Mouse (Mus musculus) kidney, postnatal 4 days (tissue): Measurements from ENCODE around the gene Tcf7l1.

Experiments
- DNase-seq, 2 experiments: peaks; one replicate each; pipeline ENCODE4 v3.0.0; 2021; ENCODE audit warnings: mixed read lengths in 2 of 2

Tcf7l1 gene

DNA sequence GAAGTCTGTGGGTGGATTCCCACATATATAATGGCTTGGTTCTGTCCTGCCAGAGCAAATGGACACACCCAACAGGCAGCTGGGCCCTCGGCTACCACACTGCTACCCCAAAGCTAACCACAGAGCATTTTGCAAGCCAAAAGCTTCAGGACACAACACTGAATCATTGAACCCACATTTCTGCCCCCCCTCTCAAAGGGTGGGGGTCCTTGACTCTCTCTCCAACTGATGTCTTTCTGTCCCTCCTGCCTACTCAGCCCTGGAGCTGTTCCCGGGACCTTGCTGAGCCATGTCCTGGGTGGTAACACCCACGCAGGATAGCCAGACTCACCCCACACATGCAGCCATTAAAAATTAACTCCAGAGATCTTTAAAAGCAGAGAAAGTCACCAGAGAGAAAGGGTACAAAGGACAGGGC is 45.4 kb downstream of the Tcf7l1 start:
- peak; percentile 39 to 55 for DNase-seq

GRCm38 (mm10) chr6:72742331-72742730 is 46.7 kb downstream of the Tcf7l1 start:
- DNase-seq = no peak

- DNase-seq = peak; percentile 64 to 76
These were observed 48.2 kb downstream of the Tcf7l1 start for GRCm38 (mm10) chr6:72740596-72741421.

- DNase-seq = no peak
These were observed 52.2 kb downstream of the Tcf7l1 start for GRCm38 (mm10) chr6:72736872-72737271.

GRCm38 (mm10) chr6:72735206-72735605 is 53.8 kb downstream of the Tcf7l1 start:
- DNase-seq = peak; percentile 31 to 51

GRCm38 (mm10) chr6:72733375-72733774 is 55.7 kb downstream of the Tcf7l1 start:
- no peak for DNase-seq

GRCm38 (mm10) chr6:72732109-72732508 is 56.9 kb downstream of the Tcf7l1 start:
- DNase-seq = no peak

DNA sequence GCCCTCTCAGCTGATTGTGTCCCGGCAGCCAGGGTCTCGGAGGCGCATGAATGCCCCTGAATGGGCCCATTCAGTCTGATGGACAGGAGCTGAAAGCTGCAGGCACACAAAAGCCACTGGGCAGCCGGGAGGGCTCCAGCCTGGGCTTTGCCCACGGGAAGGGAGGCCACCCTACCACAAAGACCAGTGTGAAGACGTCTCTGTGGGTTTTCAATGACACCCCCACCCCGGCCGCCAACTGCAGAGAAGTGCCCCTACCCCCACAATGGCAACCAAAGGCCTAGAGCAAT is 58.5 kb downstream of the Tcf7l1 start:
- no peak for DNase-seq

GRCm38 (mm10) chr6:72729831-72730559 is 59.1 kb downstream of the Tcf7l1 start:
- no peak for DNase-seq

- DNase-seq = no peak
These were observed 61.2 kb downstream of the Tcf7l1 start for GRCm38 (mm10) chr6:72727826-72728225.

GRCm38 (mm10) chr6:72724494-72725180 is 64.4 kb downstream of the Tcf7l1 start:
- DNase-seq = peak; percentile 53 to 59

DNA sequence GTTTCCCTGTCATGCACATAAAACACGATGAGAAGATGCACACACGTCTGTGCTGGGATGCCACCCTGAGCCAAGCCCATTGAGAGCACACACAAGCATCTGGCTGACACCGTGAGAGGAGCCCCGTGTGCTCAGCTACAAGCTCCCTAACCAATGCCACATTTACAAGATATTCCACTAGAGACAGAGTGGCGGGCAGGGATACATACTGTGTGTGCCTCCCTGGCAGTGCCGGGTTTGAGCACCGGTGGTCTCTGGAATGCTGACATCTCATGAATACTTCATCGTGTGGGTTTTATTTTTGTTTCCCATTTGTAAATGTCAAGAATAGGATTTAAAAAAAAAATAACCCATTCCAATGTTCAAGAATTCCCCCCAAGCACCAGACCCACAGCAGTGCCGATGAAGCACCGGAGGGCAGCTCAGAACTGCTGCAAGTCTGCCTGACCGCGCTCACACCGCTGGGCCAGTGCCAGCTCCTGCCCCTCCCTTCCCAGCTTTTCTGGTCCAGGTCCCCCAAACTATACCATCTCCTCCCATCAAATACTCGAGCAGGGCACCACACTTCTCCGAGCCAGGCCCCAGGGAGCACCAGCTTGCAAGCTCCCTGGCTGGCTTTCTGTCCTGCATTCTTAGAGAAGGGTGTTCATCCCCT is 65.2 kb downstream of the Tcf7l1 start:
- DNase-seq = peak; percentile 40 to 52

DNA sequence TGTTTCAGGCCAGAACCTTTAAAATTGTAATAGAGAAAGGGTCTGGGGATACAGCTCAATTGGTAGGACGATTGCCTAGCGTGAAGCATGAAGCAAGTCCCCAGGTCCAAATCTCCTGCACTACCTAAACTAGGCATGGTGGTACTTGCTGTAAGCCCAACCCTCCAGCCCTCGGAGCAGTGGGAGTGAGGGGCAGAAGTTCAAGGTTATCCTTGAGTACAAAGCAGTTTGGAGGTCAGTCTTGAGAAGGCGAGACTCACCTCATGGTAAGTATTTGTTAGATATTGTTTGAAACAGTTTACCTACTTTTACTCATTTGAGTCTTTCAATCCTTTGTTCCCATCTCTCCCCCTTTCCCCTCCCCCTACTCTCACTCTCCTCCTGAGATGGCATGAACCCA is 65.9 kb downstream of the Tcf7l1 start:
- no peak for DNase-seq

GRCm38 (mm10) chr6:72720852-72721251 is 68.2 kb downstream of the Tcf7l1 start:
- DNase-seq = no peak

DNA sequence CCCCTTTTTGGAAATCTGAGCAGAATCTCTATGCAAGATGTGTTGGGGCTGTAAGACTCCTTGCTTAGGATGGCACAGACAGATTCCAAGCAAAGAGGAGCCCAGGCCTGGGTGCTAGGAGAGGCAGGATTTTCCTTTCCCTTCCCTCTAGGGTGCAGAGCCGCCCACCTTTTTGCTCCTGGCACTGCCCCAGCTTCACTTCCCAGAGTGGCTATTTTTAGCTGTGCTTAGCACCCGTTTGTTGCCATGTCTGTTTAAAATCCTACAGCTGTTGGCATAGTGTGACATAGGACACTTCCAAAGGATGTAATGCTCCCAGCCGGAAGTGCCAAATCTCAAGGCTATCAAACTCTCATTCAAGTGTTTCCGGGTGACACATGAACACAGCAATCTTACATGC is 74.3 kb downstream of the Tcf7l1 start:
- DNase-seq = peak; percentile 64 to 73

- DNase-seq = peak; percentile 31 to 44
These were observed 74.8 kb downstream of the Tcf7l1 start for GRCm38 (mm10) chr6:72714250-72714649.

GRCm38 (mm10) chr6:72711508-72712081 is 77.5 kb downstream of the Tcf7l1 start:
- peak in 1 of 2 experiments; percentile 32 for DNase-seq

DNA sequence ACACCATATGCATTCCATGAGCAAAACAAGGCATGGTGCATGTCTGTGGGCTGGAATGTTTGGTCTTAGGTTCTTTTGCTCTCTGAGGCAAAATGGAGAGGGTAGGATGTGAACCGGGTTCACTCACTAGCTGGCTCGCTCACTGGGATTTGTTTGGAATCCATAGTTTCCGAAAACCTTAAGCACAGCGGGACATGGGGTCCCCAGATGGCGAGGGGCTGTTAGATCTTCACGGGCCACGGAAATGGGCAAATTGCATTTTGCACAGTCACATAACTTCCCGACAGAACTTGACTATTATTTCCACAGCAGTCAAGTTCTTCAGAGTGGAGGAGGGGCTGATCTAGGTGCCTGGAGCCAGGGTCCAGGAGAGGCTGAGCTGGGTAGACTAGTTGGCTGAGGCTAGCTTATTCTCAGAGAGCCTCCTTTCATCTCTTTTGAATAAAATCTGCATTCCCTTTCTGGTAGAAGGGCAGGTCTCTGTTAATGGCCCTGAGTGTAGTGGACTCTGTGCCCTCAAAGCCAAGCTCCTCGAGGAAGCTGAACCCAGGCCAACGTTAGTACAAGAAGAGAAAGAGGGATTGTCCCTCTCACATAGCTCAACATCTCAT is 78.1 kb downstream of the Tcf7l1 start:
- peak in 1 of 2 experiments; percentile 18 for DNase-seq

- no peak for DNase-seq
These were observed 89.5 kb downstream of the Tcf7l1 start for GRCm38 (mm10) chr6:72699467-72700126.

GRCm38 (mm10) chr6:72698559-72698958 is 90.5 kb downstream of the Tcf7l1 start:
- DNase-seq = no peak

DNA sequence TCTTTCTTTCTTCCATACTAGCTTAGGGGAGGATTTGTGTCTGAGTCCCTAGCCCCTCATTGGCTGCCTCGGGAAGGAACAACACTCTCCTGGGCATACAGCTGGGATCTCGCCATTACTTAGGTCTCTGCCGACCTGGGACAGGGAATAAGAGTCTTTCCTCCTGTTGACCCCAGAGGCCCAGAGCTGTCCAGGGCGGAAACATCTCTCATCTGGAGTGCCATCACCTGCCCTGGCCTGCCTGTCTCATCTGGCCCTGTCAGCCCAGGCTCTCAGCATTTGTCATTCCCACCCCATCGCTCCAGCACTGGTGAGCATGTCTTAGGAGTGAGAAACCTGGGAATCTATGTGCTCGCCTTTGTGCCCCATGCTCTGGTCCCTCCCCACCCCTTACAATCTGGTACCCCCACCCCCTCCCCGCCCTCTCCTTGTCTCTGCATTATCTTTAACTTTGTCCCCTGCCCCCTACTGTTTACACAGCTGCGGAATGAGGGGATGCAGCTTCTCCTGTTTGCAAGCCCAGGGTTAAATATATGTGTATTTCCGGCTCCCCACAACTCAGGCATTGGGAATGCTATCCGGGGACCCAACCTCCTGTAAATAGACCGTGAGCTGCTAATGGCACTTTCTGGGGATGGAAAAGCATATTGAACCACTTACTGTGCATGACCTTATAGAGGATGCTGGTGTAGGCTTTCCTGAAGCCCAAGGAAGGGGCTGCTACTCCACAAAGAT is 92.3 kb downstream of the Tcf7l1 start:
- DNase-seq = no peak
